ENCODE assay signal across 8 mouse cellular contexts in the genomic region with DNA sequence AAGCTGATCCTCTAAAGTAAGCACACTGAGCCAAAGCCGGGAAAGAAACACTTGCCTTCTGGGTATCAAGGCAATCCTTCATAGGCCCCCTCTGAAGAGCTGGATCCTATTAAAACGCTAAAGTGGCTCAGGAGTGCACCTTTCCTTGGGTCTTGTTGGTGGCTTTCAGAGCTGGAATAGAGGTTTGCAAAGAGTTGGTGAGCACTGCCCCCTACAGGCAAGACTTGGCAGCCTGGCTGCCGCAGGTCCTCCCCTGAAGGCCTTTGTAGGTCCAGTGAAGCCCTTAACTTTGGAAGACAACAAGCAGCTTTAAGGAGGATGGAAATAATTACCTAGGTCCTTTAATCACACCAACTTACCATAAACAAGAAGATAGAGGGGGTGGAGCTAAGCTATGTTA. TPM values are rescaled to one million over a fixed set of nuclear protein-coding genes. Genes with fewer than 3 reads are reported as not detected.
DNase-seq lines count a peak whose midpoint lies in the region; ATAC-seq lines count a peak whose summit lies in the region.

No protein-coding gene starts in this region.

- no peak overlapping the region for H3K4me3 ChIP-seq in midbrain, embryonic 10.5 days
- no peak overlapping the region for H3K4me3 ChIP-seq in midbrain, embryonic 13.5 days (replicated peaks)
- no peak overlapping the region for H3K4me3 ChIP-seq in neural tube, embryonic 11.5 days (ENCODE audit: low read depth, low read length)

- H3K4me1 ChIP-seq in midbrain, embryonic 10.5 days: peaks cover 34% of the 10 kb centered on the region
- H3K4me1 ChIP-seq in midbrain, embryonic 13.5 days (replicated peaks): peaks cover 11% of the 10 kb centered on the region
- H3K4me1 ChIP-seq in neural tube, embryonic 11.5 days (ENCODE audit: control insufficient read depth, insufficient read depth, low read length): 0 out of 2 replicates have a peak, but pooled peaks cover 4% of the 10 kb centered on the region

- no peaks in the 10 kb centered on the region for H3K9me3 ChIP-seq in midbrain, embryonic 10.5 days (replicated peaks)
- no peaks in the 10 kb centered on the region for H3K9me3 ChIP-seq in midbrain, embryonic 13.5 days
- H3K9me3 ChIP-seq in neural tube, embryonic 11.5 days (ENCODE audit: control insufficient read depth, low read length): no peaks in the 10 kb centered on the region

- H3K27me3 ChIP-seq in midbrain, embryonic 10.5 days (ENCODE audit: low read depth, poor library complexity, severe bottlenecking): peaks cover 25% of the 10 kb centered on the region
- H3K27me3 ChIP-seq in midbrain, embryonic 13.5 days: peaks cover 22% of the 10 kb centered on the region
- no peaks in the 10 kb centered on the region for H3K27me3 ChIP-seq in neural tube, embryonic 11.5 days (ENCODE audit: control insufficient read depth, insufficient read depth, low read length)

- ATAC-seq in midbrain, embryonic 13.5 days: no peak
- no peak for ATAC-seq in neural tube, embryonic 11.5 days (ENCODE audit: insufficient read depth, low FRiP score, low TSS enrichment)

- no peaks in the 10 kb centered on the region for H3K36me3 ChIP-seq in midbrain, embryonic 10.5 days
- H3K36me3 ChIP-seq in midbrain, embryonic 13.5 days: peaks cover under 1% of the 10 kb centered on the region; the same call in 1 of the 2 replicates
- no peaks in the 10 kb centered on the region for H3K36me3 ChIP-seq in neural tube, embryonic 11.5 days (ENCODE audit: control insufficient read depth, insufficient read depth, low read length)

- H3K27ac ChIP-seq in midbrain, embryonic 10.5 days (replicated peaks): no peak overlapping the region
- H3K27ac ChIP-seq in midbrain, embryonic 13.5 days: no peak overlapping the region
- H3K27ac ChIP-seq in neural tube, embryonic 11.5 days (ENCODE audit: low read depth, low read length): no peak overlapping the region

- peak; percentile 75 for DNase-seq in midbrain, embryonic 10.5 days (ENCODE audit: low spot score)
- DNase-seq in Muller cell, postnatal 12 days (ENCODE audit: inconsistent ontology term): peak; percentile 66
- DNase-seq in cerebellum, postnatal 10 days: peak; percentile 89 to 93
- peak; percentile 78 to 84 for DNase-seq in heart, postnatal 14 days
- peak; percentile 69 to 77 for DNase-seq in left cerebral cortex, postnatal 25 days (ENCODE audit: low spot score in 2 of 2)
- peak; percentile 83 for DNase-seq in neural tube, embryonic 11.5 days (ENCODE audit: low spot score)
- peak; percentile 83 for DNase-seq in thymus, postnatal 4 days

- no peak overlapping the region for H3K4me2 ChIP-seq in midbrain, embryonic 13.5 days (replicated peaks)
- H3K4me2 ChIP-seq in neural tube, embryonic 11.5 days (ENCODE audit: low read depth): no peak overlapping the region

- intact Hi-C loops in heart, postnatal 14 days (cut with DNase I): loop anchor here (1.0 to 5.0 kb wide), 3 partner anchors 105 to 301 kb away; no protein-coding TSS in a partner anchor
- intact Hi-C loops in left cerebral cortex, postnatal 25 days (cut with DNase I): loop anchor here (1.0 to 5.0 kb wide), 3 partner anchors 105 to 304 kb away; no protein-coding TSS in a partner anchor

- WGBS in midbrain, embryonic 10.5 days: 5% methylated on average over 3 of the region's 3 CpGs
- WGBS in midbrain, embryonic 13.5 days: 5% methylated on average over 3 of the region's 3 CpGs
- 5% methylated on average over 3 of the region's 3 CpGs for WGBS in neural tube, embryonic 11.5 days

- no peak overlapping the region for H3K9ac ChIP-seq in midbrain, embryonic 13.5 days (replicated peaks)
- H3K9ac ChIP-seq in neural tube, embryonic 11.5 days (ENCODE audit: low read length): no peak overlapping the region

RNA-seq across cellular contexts. Expression of a gene that starts 2.4 kb away (rescaled TPM):
- polyA plus RNA-seq in midbrain, embryonic 10.5 days (2016; fragmentation: Nextera tagmentation; extraction: Ambion mirVana): 39.7 and 41.2 TPM in 2 replicates
- 49.2 and 51.9 TPM in 2 replicates for polyA plus RNA-seq in midbrain, embryonic 13.5 days (2015; fragmentation: Nextera tagmentation; extraction: Ambion mirVana)
- 10 to 100 TPM; 14.5 to 14.8 TPM for total RNA-seq in heart, postnatal 14 days (2021)
- 10 to 100 TPM; 15.5 to 20.1 TPM for total RNA-seq in left cerebral cortex, postnatal 25 days (2021)
- polyA plus RNA-seq in neural tube, embryonic 11.5 days (2014; fragmentation: Nextera tagmentation; extraction: Ambion mirVana): 40.8 and 41.8 TPM in 2 replicates

RNA-seq across cellular contexts. Expression of a gene that starts 10.4 kb away (rescaled TPM):
- 104 and 107 TPM in 2 replicates for polyA plus RNA-seq in midbrain, embryonic 10.5 days (2016; fragmentation: Nextera tagmentation; extraction: Ambion mirVana)
- 89.5 and 95.8 TPM in 2 replicates for polyA plus RNA-seq in midbrain, embryonic 13.5 days (2015; fragmentation: Nextera tagmentation; extraction: Ambion mirVana)
- total RNA-seq in heart, postnatal 14 days (2021): 10 to 100 TPM; 37.7 to 38.2 TPM
- total RNA-seq in left cerebral cortex, postnatal 25 days (2021): 10 to 100 TPM; 41.6 to 41.8 TPM
- 98.0 and 106 TPM in 2 replicates for polyA plus RNA-seq in neural tube, embryonic 11.5 days (2014; fragmentation: Nextera tagmentation; extraction: Ambion mirVana)

RNA-seq across cellular contexts. Expression of a gene that starts 18.9 kb away (rescaled TPM):
- 2.6 and 3.7 TPM in 2 replicates for polyA plus RNA-seq in midbrain, embryonic 10.5 days (2016; fragmentation: Nextera tagmentation; extraction: Ambion mirVana)
- 17.5 and 17.9 TPM in 2 replicates for polyA plus RNA-seq in midbrain, embryonic 13.5 days (2015; fragmentation: Nextera tagmentation; extraction: Ambion mirVana)
- under 1 TPM; 0.46 to 0.50 TPM for total RNA-seq in heart, postnatal 14 days (2021)
- total RNA-seq in left cerebral cortex, postnatal 25 days (2021): 10 to 100 TPM; 11.0 to 12.7 TPM
- 19.9 and 23.1 TPM in 2 replicates for polyA plus RNA-seq in neural tube, embryonic 11.5 days (2014; fragmentation: Nextera tagmentation; extraction: Ambion mirVana)
